Mouse (Mus musculus): Measurements from ENCODE around the gene Fktn. TPM values are rescaled to one million over a fixed set of nuclear protein-coding genes. Genes with fewer than 3 reads are reported as not detected.
"Not testable (repeated sequence)": the region's sequence is repeated elsewhere in the genome, so short reads cannot be mapped to it uniquely, and the experiment has no call there.

The Fktn gene
- total RNA-seq, 2 experiments from 2014 or later = 6.0 to 6.9 TPM

DNA sequence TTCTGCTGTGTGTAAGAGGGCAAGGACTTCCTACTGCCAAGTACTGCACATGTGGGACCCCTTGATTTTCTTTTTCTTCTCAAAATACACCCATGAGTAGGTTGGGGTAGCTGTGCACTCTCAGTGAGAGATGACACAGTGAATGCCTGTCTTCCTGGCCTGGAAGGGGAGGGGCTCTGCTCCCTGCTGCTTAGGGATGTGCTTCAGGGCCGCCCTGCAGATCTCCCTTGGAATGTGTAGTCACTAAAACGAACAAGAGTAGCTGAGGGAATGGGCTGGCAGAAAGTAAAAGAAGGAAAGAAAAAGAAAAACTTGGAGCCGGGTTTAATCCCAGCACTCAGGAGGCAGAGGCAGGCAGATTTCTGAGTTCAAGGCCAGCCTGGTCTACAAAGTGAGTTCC is 48.7 kb downstream of the Fktn start:
- intact Hi-C loops (cut with DNase I) = no loop called here
- no peak for DNase-seq

DNA sequence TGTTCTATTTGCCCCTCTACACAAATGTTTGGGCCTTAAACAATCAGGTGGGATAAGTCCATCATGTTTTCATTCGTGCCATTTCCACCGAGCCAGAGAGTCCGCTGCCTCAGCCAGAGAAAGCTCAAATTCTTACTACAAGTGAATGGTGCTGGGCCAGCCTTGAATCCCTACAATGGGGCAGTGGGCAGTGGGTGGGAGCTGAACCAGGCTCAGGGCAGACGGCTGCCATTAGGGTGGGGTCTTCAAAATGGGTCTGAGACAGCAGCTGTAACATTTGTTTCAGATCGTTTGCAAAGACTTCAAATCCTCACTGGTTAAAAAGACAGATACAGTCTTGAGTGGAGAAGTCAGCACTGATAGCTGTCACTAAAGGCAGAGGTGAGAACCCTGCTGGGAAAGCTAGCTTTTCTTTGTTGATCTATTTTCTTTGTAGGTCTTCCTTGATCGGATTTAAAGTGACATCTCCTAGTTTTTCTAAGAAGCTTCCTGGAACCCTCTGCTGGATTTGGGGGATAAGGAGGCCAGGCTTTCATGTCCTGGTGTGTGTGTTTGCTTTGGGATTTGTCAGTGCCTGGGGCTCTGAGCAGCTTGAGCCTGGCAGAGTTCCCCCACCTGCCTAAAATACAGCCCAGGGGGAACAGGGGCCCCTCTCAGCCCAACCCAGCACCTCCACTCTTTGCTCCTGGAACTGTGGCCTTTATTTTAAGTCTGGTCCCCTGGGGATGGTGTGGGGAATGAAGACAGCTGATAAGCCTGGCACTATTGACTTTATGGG is 57.3 kb downstream of the Fktn start:
- intact Hi-C loops (cut with DNase I) = no loop called here
- DNase-seq = no peak

DNA sequence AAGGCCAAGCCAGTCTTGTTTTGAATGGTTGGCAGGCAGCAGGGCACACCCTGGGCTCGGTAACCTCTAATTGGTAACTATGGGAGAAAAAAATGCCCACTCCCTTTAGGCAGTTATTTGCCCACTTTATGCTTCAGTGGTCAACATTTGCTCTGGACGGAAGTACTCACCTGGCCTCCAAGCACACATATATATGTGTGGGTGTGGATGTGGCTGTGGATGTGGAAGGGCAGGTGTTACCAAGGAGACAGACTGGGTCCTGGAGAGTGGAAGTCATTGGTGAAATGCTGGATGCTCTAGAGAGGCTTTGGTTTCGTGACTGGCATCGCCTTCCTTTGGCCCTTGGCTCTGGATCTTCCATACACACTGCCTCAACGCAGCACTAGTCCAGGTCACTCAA is 58.2 kb downstream of the Fktn start:
- intact Hi-C loops (cut with DNase I) = no loop called here
- DNase-seq = no peak

DNA sequence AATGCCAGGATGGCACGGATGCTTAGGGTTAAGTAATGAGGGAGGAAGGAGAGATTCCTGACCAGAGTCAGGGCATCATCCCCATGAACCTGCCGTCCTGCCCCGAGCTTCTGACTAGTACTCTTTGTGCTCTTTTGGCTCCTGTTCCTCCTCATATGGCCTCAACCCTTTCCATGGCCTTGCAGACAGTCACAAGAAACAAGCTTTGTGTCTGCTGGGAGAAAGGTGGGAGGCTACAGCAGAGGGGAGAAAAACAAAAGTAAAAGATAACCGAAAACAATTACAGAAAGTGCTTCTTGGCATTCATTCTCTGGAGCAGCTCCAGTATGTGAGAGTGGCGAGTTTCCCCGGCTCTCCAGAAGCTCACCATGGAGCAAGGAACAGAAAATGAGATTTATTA is 60.1 kb downstream of the Fktn start:
- DNase-seq = no peak
- intact Hi-C loops (cut with DNase I) = no loop called here

DNA sequence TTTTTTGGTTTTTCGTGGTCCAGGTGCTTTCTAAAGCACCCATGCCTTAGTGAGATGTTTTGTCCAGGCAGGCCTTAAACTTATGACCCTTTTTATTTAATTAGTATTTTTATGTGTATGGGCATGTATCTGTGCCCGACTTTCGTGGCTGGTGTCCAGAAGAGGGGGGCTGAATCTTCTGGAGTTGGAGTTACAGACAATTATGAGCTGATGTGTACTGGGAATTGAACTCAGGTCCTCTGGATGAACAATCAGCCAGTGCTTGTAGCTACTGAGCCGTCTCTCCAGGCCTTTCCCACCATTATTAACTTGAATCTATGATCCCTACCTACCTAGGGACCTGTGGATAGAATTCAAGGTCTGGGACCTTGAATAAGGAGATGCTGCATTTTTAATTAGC is 67.6 kb downstream of the Fktn start:
- intact Hi-C loops (cut with DNase I) = loop anchor here (5.0 kb wide), 1 partner anchor 61 kb away; no protein-coding TSS in a partner anchor
- no peak for DNase-seq

DNA sequence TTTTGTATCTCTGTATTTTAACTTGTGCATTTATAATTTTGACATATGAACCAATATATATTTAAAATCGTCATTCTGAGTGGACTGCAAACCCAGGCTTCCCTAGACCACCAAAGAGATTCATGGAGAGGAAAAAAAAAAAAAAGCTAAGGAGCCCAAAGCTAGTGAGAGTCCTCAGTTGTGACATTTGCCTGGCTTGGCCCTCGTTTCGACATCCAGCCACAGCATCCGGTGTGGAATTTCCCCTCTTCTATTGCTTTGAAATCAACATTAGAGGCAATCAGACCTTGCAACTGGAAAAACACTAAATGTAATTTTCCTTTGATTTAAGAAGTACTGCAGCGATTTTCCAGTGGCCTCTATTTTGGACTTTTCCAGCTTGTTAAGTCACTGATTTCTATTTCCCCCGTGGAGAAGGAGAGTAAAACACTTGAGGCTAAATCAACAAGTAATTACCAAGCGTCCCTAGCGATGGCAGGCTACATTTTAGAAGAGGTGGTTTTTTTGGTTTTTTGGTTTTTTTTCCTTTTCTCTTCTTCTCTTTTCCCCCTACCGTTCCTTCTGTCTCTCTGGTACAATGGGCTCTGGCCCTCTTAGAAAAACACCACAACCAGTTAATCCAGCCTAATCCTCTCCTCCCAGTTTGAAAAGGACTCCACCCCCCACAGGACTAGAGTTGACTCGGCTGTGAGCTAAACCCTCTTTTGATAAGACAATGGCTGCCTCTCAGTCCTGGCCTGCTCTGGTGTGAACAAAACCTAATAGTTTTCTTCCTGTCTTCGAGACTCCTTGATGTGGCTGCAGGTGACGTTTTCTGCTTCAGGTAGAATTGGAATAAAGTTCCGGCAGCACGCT is 68.6 kb downstream of the Fktn start:
- no peak for DNase-seq
- intact Hi-C loops (cut with DNase I) = loop anchor here (5.0 kb wide), 1 partner anchor 60 kb away; no protein-coding TSS in a partner anchor

DNA sequence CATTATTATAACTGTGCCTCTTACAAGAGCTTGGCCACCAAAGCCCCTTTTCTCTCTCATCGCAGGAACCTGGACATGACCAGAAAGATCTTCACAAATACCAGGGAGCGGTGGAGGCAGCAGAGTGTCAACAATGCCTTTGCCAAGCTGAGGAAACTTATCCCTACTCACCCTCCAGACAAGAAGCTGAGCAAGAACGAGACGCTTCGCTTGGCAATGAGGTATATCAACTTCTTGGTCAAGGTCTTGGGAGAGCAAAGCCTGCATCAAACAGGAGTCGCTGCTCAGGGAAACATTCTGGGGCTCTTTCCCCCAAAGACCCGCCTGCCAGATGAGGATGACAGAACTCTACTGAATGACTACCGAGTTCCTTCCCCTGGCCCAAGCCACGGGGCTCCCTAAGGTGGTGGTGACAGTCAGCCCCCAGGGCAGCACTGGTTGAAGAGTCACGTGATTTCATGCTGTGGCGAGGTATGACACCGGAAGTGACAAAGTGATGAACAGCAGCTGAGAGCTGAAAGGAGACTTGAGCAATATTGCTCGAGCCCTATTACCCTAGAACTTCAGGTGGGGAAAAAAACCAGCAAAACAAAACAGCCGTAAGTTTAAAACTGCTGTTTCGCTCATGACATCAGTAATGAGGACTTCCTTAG is 72.1 kb downstream of the Fktn start:
- intact Hi-C loops (cut with DNase I) = no loop called here
- no peak for DNase-seq

DNA sequence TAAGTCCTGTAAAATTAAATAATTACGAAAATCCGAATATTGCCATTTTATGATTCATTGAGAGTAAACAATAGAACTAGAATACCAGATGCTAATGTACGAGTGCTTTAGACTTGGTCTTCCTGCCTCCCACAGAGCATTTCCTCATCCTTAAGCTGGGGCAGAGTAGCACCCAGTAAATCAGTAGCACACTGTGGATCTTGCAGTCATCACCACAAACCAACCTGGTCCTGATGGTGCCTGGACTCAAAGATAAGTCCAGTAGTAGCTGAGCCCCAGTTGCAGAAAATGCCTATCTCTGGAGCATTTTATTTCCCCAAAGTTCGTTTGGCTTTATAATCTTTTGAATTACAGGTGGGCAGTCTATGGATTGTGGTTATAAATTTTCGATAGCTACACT is 73.1 kb downstream of the Fktn start:
- intact Hi-C loops (cut with DNase I) = no loop called here
- no peak for DNase-seq

DNA sequence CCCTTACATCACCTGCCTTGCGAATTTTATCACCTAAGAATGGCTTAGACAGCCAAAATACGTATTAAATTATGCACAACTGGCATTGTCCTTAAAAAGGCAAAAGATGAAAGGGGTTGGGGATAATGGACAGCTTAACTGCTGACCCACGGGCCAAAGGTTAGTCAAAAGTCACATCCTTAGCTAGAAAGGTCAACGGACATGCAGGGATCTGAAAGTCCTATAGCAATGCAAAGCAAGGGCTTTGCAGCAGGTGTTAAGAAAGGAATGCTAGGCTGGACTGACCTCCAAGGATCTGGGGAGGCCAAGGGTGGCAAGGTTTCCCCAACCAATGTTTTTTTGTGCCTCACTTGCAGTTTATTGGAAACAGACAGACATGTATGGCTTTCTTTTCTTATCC is 75.5 kb downstream of the Fktn start:
- DNase-seq = no peak
- intact Hi-C loops (cut with DNase I) = no loop called here

DNA sequence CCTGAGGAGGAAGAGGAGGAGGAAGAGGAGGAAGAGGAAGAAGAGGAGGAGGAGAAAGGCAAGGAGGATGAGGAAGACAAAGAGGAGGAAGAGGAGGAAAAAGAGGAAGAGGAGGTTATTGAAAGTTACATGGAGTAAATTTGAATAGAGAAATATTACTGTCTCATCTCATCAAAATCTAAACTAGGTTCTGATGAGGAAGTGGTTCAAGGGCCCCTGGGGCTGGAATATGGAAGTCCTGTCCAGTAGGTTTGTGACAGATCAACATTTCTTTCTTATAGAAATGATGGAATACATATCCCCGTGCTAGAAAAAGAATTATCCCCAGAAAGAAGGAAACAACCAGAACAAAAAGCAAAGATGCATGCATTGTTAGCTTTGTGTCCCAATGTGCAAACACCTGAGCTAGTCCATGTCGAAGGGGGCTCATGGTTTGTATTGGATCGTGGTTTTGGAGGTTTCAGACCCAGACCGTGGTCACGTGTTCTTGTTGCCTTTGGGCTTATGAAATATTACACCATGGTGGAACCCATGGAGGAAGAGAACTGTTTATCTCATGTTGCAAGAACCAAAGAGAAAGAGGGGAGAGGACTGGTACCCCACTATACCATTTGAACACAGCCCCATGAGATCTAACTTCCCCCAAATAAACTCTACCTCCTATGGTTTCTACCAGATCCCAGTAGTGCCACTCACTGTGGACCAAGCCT is 80.6 kb downstream of the Fktn start:
- intact Hi-C loops (cut with DNase I) = no loop called here
- DNase-seq = no peak

DNA sequence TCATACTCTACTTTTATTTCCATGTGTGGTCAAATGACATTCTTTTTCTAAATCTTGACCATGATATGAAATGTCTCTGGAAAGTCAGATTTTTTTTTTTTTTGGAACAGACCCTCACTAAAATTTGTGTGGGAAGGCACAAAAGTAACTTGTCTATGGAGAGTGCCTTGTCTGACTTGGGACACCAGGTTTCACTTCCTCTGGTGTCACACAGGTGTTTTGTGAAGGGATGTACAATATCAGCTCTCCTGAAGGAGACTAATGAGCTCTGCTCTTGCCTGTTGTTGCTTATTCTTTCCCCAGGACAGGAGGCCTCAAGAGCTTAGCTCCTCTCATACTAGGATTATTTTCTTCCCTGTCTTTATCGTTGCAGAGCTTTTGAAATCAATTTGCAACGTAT is 81.3 kb downstream of the Fktn start:
- DNase-seq = no peak
- intact Hi-C loops (cut with DNase I) = no loop called here

DNA sequence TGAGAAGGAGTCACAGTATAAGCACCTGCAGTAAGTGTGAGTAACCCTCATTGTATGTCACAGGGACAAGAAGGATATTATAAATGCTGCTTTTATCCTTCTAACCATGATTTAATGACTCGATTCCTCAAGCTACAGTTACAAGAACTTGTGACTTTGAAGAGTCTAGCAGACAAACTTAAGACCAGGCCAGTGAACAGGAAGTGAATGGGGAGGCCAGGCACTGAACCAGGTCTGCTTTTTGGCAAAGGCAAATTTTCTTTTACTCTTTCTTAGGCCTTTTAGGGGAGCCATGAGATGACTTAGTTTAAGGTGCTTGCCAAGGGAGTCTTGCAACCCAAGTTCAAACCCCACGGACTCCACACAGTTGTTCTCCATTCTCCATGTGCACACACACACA is 81.9 kb downstream of the Fktn start:
- intact Hi-C loops (cut with DNase I) = no loop called here
- DNase-seq = no peak

DNA sequence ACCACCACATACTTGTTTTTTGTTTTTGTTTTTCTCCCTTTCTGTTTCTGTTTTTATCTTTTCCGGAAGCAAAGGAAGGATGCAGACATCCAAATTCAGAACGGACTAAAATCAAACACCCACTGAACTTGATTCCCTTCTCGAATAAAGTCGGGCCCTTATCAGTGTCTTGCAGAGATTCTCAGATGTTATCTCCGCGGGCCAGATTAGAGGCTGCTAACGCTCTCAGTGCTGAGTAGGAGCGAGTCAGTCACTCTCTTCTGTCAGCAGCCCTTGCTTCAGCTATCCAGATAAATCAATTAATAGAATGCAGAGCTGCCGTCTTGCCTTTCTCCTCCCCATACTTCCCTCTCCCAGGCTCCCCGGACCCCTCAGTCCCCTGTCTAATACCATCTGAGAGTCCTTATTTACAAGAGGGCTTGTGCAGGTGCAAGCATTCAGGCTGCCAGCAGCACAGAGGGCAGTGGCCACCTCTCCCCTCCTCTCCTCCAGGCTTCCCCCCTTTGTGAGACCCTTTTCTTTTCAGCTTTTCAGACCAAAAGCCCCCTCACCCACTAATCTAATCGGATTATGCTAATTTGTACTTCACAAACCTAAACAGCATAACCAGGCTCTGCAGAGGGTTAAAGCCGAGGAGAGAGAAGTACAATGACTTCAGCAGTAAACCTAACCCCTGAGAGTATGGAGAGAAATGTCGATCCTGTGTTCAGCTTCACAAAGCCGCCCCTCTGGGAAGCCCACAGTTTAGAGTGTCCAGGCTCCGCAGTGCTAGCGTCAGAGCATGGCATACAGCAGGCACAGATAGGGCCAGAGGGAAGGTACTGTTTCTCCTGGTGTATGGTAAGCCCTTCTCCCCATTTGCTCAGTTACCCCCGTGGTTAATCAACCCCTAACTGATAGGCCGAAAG is 83.3 kb downstream of the Fktn start:
- no peak for DNase-seq
- intact Hi-C loops (cut with DNase I) = no loop called here

DNA sequence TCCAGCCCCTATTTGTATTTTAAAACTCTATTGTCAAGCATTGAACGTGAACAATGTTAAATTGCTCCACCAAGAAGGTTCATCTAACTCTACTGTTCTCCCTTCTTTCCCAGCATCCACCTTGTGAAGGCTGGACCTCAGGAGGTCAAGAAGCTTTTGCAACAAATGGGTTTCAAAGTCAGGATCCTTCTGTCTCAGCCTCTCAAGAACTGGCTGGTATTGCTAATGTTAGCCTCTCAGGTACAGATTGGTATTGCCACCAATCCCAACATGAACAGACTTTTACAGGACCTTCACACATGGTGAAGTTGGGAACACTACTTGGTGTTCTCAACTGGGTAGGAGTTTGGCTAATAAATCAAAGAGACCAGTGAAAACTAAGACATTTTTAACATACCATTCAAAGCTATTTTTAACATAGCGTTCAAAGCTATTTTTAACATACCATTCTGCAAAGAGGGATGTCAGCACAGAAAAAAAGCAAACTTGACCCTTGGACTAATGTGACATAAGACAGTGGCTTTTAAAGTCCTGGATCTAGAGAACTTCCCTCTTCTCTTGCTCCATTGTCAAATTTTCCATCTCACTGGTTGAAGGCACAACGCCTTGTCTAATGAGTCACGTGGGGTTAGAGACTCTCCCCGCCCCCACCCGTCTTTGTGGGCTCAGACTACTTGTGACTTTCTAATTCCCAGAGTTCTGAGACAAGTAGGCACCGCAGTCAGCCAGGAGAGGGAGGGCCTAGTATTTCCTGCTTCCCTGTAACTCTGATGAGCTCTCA is 85.3 kb downstream of the Fktn start:
- intact Hi-C loops (cut with DNase I) = no loop called here
- DNase-seq = no peak

DNA sequence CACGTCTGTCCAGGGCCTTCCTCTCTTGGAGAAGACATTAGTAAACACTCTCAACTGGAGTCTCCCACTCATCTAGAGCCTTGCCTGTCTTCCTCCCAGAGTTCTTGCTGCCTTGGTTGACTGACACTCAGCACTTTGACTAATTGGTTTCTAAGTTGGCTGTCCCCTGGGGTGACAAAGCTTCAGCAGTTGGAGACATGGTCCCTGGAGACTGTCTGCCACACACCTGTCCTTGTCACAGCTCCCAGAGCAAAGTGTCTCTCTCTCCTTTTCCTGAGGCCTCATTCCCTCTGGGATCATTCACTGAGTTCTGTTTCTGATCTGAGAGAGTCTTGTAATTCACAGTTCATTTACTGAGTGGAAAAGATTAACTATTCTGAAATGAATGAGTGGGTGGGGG is 86.0 kb downstream of the Fktn start:
- intact Hi-C loops (cut with DNase I) = no loop called here

DNA sequence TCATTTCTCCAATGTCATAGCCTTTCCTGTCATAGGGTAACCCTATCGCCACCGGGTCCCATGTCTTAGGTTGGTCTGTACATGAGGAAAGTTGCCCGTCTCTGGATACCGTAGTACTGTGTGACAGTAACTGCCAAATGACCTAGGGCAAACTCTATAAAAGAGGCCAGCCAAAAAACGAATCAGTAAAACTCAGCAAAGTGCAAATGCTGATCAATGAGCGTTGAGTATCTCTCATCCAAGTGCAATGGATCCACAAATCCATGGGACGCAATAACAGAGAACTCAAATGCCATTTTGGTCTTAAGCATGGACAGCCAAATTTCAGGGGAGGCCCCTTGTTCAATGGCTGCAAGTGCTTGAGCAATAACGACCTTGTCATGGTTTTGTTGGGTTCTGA is 89.9 kb downstream of the Fktn start:
- DNase-seq; intact Hi-C loops (cut with DNase I): not testable (repeated sequence)

More for the DNA sequence above, 86.0 kb downstream of the Fktn start:
- no peak for DNase-seq

DNA sequence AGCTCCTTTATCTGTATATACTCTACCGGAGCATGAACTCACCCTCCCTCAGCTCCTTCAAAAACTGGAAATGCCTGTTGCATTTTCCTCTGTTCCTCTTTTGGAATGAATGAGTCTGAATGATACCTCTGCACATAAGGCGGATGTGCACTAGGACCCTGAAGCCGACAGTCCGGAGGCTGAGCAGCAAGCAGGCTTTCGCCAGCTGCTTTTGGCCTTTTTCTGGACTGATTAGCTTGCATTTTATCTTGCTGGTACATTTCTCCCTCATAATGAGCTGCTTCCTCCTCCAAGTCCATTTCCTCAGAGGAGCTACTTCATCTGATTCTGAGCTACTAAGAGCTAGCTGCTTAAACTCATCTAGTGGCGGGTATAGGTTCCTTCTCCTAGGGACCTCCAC is 92.6 kb downstream of the Fktn start:
- intact Hi-C loops (cut with DNase I) = not testable (repeated sequence)

DNA sequence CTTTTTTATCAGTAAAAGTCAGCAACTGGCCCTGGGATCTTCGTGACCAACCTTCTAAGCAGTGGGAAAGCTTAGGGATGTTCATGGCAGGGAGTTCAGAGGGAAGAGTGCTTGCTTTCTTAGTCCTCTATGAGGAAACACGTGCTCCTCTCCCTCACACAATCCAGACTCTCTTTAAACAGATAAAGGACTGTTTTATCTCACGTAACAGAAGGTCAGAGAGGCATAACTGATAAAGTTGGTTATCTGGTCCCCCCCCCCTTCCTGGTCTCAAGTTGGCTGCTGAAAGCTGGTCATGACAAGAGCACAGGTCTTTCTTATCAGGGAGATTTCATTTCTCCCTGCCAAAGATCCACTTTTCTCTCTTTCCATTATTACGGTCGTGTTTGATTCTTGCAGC is 104.5 kb downstream of the Fktn start:
- intact Hi-C loops (cut with DNase I) = no loop called here
- no peak for DNase-seq

More for the DNA sequence above, 92.6 kb downstream of the Fktn start:
- not testable (repeated sequence) for DNase-seq

DNA sequence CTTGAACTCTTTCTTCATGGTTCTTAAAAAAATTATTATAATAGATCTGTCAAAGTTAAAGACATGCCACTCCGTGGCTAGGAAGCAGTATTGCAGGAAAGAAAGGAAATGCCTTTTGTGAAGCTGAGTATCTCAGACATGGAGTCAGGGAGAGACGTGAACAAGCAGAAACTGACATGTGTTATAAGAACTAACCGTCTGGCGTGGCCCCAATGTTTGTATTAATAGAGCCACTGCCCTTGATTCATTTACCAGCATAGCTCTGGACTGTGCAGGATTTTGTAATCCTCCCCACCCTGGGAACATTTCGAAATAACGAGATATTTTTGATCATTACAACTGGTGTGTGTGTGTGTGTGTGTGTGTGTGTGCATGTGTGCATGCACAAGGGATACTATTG is 109.9 kb downstream of the Fktn start:
- peak in 1 of 2 experiments; percentile 52 for DNase-seq
- intact Hi-C loops (cut with DNase I) = no loop called here
